ENCODE assay signal across 7 mouse cellular contexts in the genomic region with DNA sequence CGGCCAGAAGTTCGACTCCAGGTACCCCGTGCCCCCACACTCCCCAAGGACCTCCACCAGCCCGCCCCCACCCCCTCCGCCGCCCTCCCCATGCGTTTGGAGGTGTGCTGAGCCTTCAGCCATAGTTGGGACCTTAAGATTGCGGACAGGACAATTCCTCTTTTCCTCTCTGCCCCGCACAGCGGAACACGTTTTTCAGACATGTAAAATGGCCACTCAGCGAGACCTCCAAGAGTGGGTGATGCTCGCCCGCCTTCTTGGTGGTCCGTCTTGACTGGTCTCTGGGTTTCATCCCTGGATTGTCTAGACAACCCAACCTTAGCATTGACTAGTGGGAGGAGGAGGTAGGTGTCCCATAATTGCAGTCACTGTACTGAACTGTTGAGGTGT. TPM values are rescaled to one million over a fixed set of nuclear protein-coding genes. Genes with fewer than 3 reads are reported as not detected.
A peak's percentile ranks its signal among the peaks of the same experiment; 100 is the strongest.
DNase-seq lines count a peak whose midpoint lies in the region; ATAC-seq and TF ChIP-seq lines count a peak whose summit lies in the region.

No protein-coding gene starts in this region.

- no peaks in the 10 kb centered on the region for H3K27me3 ChIP-seq in CH12.LX (replicated peaks)
- H3K27me3 ChIP-seq in forebrain, embryonic 14.5 days (replicated peaks; ENCODE audit: control insufficient read depth, insufficient read depth, low read length) = no peaks in the 10 kb centered on the region
- no peaks in the 10 kb centered on the region for H3K27me3 ChIP-seq in limb, embryonic 12.5 days
- no peaks in the 10 kb centered on the region for H3K27me3 ChIP-seq in neural tube, embryonic 14.5 days (ENCODE audit: control insufficient read depth, insufficient read depth, low read length)

- no peak; the same call in none of the 2 replicates for ATAC-seq in forebrain, embryonic 14.5 days
- peak; percentile 29; the same call in 1 of the 2 replicates for ATAC-seq in limb, embryonic 12.5 days (ENCODE audit: insufficient number of reproducible peaks, insufficient read depth, low FRiP score, low TSS enrichment, low read depth)
- 0 out of 2 replicates have a peak, but pooled peaks have one; percentile 26 for ATAC-seq in neural tube, embryonic 14.5 days (ENCODE audit: low read depth)

- in situ Hi-C loops in CH12.LX (cut with MboI; ENCODE audit: low pct_ligation_motif_present, low pct_unique_long_range_greater_than_20kb, low sequenced_read_pairs) = loop anchor here (25.0 kb wide), 1 partner anchor 280 kb away; a partner anchor contains a TSS

- no peak for TF ChIP-seq EP300 in CH12.LX (IDR thresholded peaks at IDR 0.05; ENCODE audit: low read length)

- H3K9ac ChIP-seq in CH12.LX (ENCODE audit: insufficient read depth, low read depth) = no peak overlapping the region
- H3K9ac ChIP-seq in forebrain, embryonic 14.5 days (ENCODE audit: low read length) = peak overlapping the region; percentile 66
- H3K9ac ChIP-seq in limb, embryonic 12.5 days (replicated peaks) = peak overlapping the region; percentile 83
- H3K9ac ChIP-seq in neural tube, embryonic 14.5 days (replicated peaks; ENCODE audit: low read depth, low read length) = peak overlapping the region; percentile 68

- H3K4me1 ChIP-seq in CH12.LX (ENCODE audit: control insufficient read depth in 1 of 2, insufficient read depth in 2 of 2) = peaks cover 0 to 10% of the 10 kb centered on the region in 2 experiments; a peak in 2 of 4 replicates
- no peaks in the 10 kb centered on the region for H3K4me1 ChIP-seq in forebrain, embryonic 14.5 days (ENCODE audit: control insufficient read depth, insufficient read depth, low read length)
- peaks cover 8% of the 10 kb centered on the region for H3K4me1 ChIP-seq in limb, embryonic 12.5 days (replicated peaks)
- H3K4me1 ChIP-seq in neural tube, embryonic 14.5 days (ENCODE audit: control insufficient read depth, insufficient read depth, low read length) = no peaks in the 10 kb centered on the region

- 5% methylated on average over 15 of the region's 15 CpGs for WGBS in forebrain, embryonic 14.5 days
- 2% methylated on average over 15 of the region's 15 CpGs for WGBS in limb, embryonic 12.5 days
- WGBS in neural tube, embryonic 14.5 days = 3% methylated on average over 14 of the region's 15 CpGs

- dilution Hi-C loops in CH12.LX (cut with MboI; ENCODE audit: extremely low pct_ligation_motif_present, extremely low pct_unique_long_range_greater_than_20kb, low sequenced_read_pairs) = no loop called here

- no peak for TF ChIP-seq POLR2A in CH12.LX (IDR thresholded peaks at IDR 0.05; ENCODE audit: low read depth, low read length)

- H3K79me2 ChIP-seq in CH12.LX (replicated peaks; ENCODE audit: control insufficient read depth, extremely low read depth, insufficient read depth, poor library complexity, severe bottlenecking) = no peaks in the 10 kb centered on the region

- H3K4me3 ChIP-seq in CH12.LX (replicated peaks in 1 of 3; ENCODE audit: low read depth in 2 of 3, low read length in 2 of 3, poor library complexity in 1 of 3) = no peak overlapping the region
- peak overlapping the region; percentile 52 for H3K4me3 ChIP-seq in forebrain, embryonic 14.5 days (ENCODE audit: low read depth, low read length)
- peak overlapping the region; percentile 68 for H3K4me3 ChIP-seq in limb, embryonic 12.5 days (replicated peaks)
- H3K4me3 ChIP-seq in neural tube, embryonic 14.5 days (ENCODE audit: low read depth, low read length) = peak overlapping the region; percentile 50

- H3K36me3 ChIP-seq in CH12.LX (replicated peaks in 1 of 2; ENCODE audit: control insufficient read depth in 1 of 2, insufficient read depth in 1 of 2, low read length in 1 of 2) = no peaks in the 10 kb centered on the region
- no peaks in the 10 kb centered on the region for H3K36me3 ChIP-seq in forebrain, embryonic 14.5 days (ENCODE audit: control insufficient read depth, insufficient read depth, low read length)
- H3K36me3 ChIP-seq in limb, embryonic 12.5 days = peaks cover 23% of the 10 kb centered on the region
- H3K36me3 ChIP-seq in neural tube, embryonic 14.5 days (ENCODE audit: control insufficient read depth, insufficient read depth, low read length) = no peaks in the 10 kb centered on the region

- TF ChIP-seq RAD21 in CH12.LX (IDR thresholded peaks at IDR 0.05; ENCODE audit: low read depth, low read length) = no peak

- no peaks in the 10 kb centered on the region for H3K9me3 ChIP-seq in CH12.LX (replicated peaks; ENCODE audit: low read length)
- H3K9me3 ChIP-seq in forebrain, embryonic 14.5 days (replicated peaks; ENCODE audit: control insufficient read depth, low read length) = no peaks in the 10 kb centered on the region
- no peaks in the 10 kb centered on the region for H3K9me3 ChIP-seq in limb, embryonic 12.5 days
- H3K9me3 ChIP-seq in neural tube, embryonic 14.5 days (ENCODE audit: control insufficient read depth, low read length) = no peaks in the 10 kb centered on the region

- H3K4me2 ChIP-seq in CH12.LX (ENCODE audit: insufficient read depth, low read depth, poor library complexity, severe bottlenecking) = peak overlapping the region; percentile 44
- H3K4me2 ChIP-seq in forebrain, embryonic 14.5 days (ENCODE audit: low read length) = peak overlapping the region; percentile 80
- H3K4me2 ChIP-seq in limb, embryonic 12.5 days = peak overlapping the region; percentile 66
- H3K4me2 ChIP-seq in neural tube, embryonic 14.5 days (ENCODE audit: low read depth, low read length) = peak overlapping the region; percentile 89

- no peak overlapping the region for H3K27ac ChIP-seq in CH12.LX (ENCODE audit: insufficient read depth, low read depth)
- H3K27ac ChIP-seq in forebrain, embryonic 14.5 days (ENCODE audit: low read depth, low read length) = no peak overlapping the region
- peak overlapping the region; percentile 92 for H3K27ac ChIP-seq in limb, embryonic 12.5 days
- no peak overlapping the region for H3K27ac ChIP-seq in neural tube, embryonic 14.5 days (ENCODE audit: low read depth, low read length)

- DNase-seq in CH12.LX (ENCODE audit: extremely low read depth) = no peak
- DNase-seq in ES-CJ7 (ENCODE audit: low read depth, low spot score) = peak; percentile 30
- peak; percentile 13 for DNase-seq in forebrain, embryonic 14.5 days (ENCODE audit: low spot score)
- DNase-seq in cerebellum, adult 11 months = no peak
- no peak for DNase-seq in layer of hippocampus, adult 8-10 months (ENCODE audit: low spot score in 2 of 2)

- no peak for TF ChIP-seq CTCF in CH12.LX (conservative IDR thresholded peaks at IDR 0.05 in 1 of 2, IDR thresholded peaks at IDR 0.05 in 1 of 2; ENCODE audit: low read depth in 2 of 2, low read length in 2 of 2)

TF ChIP-seq in CH12.LX, 34 proteins besides CTCF, POLR2A, EP300 and RAD21:
- TF ChIP-seq E2F4 (IDR thresholded peaks at IDR 0.05; ENCODE audit: insufficient replicate concordance, low read depth, low read length) (no peak), NELFE (IDR thresholded peaks at IDR 0.05; ENCODE audit: low read depth, low read length) (no peak), POLR2AphosphoS2 (IDR thresholded peaks at IDR 0.05; ENCODE audit: low read depth, low read length) (no peak), KAT2A (IDR thresholded peaks at IDR 0.05; ENCODE audit: insufficient replicate concordance, low read length) (no peak), MAFK (IDR thresholded peaks at IDR 0.05; ENCODE audit: insufficient replicate concordance, low read length) (no peak), PAX5 (IDR thresholded peaks at IDR 0.05; ENCODE audit: low read length) (no peak), GABPA (IDR thresholded peaks at IDR 0.05; ENCODE audit: insufficient replicate concordance, low read depth, low read length) (no peak)

RNA-seq across cellular contexts. Expression of a gene that starts 0.5 kb away (rescaled TPM):
- total RNA-seq in CH12.LX (2012; rRNA removed) (0.97 and 1.7 TPM in 2 replicates), CH12.LX (2014; rRNA removed) (not detected in 2 replicates)
- polyA plus RNA-seq in CH12.LX (2012; ENCODE audit: insufficient read length, low read depth) = 0.07 and 0.08 TPM in 2 replicates
- polyA plus RNA-seq in forebrain, embryonic 14.5 days (2014; fragmentation: Nextera tagmentation; extraction: Ambion mirVana) = 26.3 and 27.9 TPM in 2 replicates
- 100 and 113 TPM in 2 replicates for polyA plus RNA-seq in limb, embryonic 12.5 days (2016; fragmentation: Nextera tagmentation; extraction: Ambion mirVana)
- polyA plus RNA-seq in neural tube, embryonic 14.5 days (2014; fragmentation: Nextera tagmentation; extraction: Ambion mirVana) = 20.2 and 47.5 TPM in 2 replicates
- 10 to 100 TPM; 27.4 to 37.3 (median 30.9) TPM for total RNA-seq in layer of hippocampus, adult 8-10 months (2022)

RNA-seq across cellular contexts. Expression of a gene that starts 34.8 kb away (rescaled TPM):
- total RNA-seq in CH12.LX (2012; rRNA removed) = 11.0 and 13.3 TPM in 2 replicates
- 29.5 and 34.2 TPM in 2 replicates for total RNA-seq in CH12.LX (2014; rRNA removed)
- polyA plus RNA-seq in CH12.LX (2012; ENCODE audit: insufficient read length, low read depth) = 8.4 and 9.3 TPM in 2 replicates
- polyA plus RNA-seq in forebrain, embryonic 14.5 days (2014; fragmentation: Nextera tagmentation; extraction: Ambion mirVana) = 24.2 and 25.2 TPM in 2 replicates
- polyA plus RNA-seq in limb, embryonic 12.5 days (2016; fragmentation: Nextera tagmentation; extraction: Ambion mirVana) = 43.1 and 45.7 TPM in 2 replicates
- 32.8 and 35.4 TPM in 2 replicates for polyA plus RNA-seq in neural tube, embryonic 14.5 days (2014; fragmentation: Nextera tagmentation; extraction: Ambion mirVana)
- 10 to 100 TPM; 49.4 to 68.1 (median 56.8) TPM for total RNA-seq in layer of hippocampus, adult 8-10 months (2022)

Comparison
In these comparisons a context has a peak if more than half of its experiments do, and no peak if none do; other contexts are left out.
1. DNase-seq: peak in ES-CJ7 (single experiment) and forebrain, embryonic 14.5 days (single experiment); none in CH12.LX (single experiment), cerebellum, adult 11 months (single experiment) and layer of hippocampus, adult 8-10 months (0 of 2).
2. H3K4me3 ChIP-seq: peak in forebrain, embryonic 14.5 days (single experiment), limb, embryonic 12.5 days (single experiment) and neural tube, embryonic 14.5 days (single experiment); none in CH12.LX (0 of 3).
3. RNA of a gene that starts 0.5 kb away (polyA plus RNA-seq): 100 to 113 TPM in limb, embryonic 12.5 days, 26.3 to 27.9 TPM in forebrain, embryonic 14.5 days and 20.2 to 47.5 TPM in neural tube, embryonic 14.5 days; 0.07 to 0.08 TPM in CH12.LX; every median in the first group is over 10 times any median in the second.
4. Peak in every context shown above with its lines, with median percentiles within 50 percentile points of each other: H3K4me2 ChIP-seq.